Mouse (Mus musculus) left cerebral cortex, postnatal 36 days (tissue): ENCODE measurements around the gene Copg2. TPM values are rescaled to one million over a fixed set of nuclear protein-coding genes. Genes with fewer than 3 reads are reported as not detected.
A peak's percentile ranks its signal among the peaks of the same experiment; 100 is the strongest.

Experiments used
- DNase-seq, 2 experiments: peaks; one replicate each; pipeline ENCODE4 v3.0.0; 2021 to 2022; ENCODE audit warnings: low spot score in 2 of 2, mixed read lengths in 1 of 2
- intact Hi-C: fragments of 180-260 bp; cut with DNase I; formaldehyde crosslinking; loops from one replicate; pipeline ENCODE4 v1.15.1; 2025
- microRNA-seq: library from miRNA; unstranded; fragments of <30 nt; microRNA quantifications from one replicate; pipeline ENCODE4 v1.2.0, GENCODE M21; 2022
- total RNA-seq, 2 experiments: library from RNA; stranded (reverse); gene quantifications; 2 replicates each; pipeline ENCODE4 v1.2.3; 2021

Gene Copg2
- total RNA-seq, 2 experiments from 2014 or later: 68.4 to 77.7 TPM

DNA sequence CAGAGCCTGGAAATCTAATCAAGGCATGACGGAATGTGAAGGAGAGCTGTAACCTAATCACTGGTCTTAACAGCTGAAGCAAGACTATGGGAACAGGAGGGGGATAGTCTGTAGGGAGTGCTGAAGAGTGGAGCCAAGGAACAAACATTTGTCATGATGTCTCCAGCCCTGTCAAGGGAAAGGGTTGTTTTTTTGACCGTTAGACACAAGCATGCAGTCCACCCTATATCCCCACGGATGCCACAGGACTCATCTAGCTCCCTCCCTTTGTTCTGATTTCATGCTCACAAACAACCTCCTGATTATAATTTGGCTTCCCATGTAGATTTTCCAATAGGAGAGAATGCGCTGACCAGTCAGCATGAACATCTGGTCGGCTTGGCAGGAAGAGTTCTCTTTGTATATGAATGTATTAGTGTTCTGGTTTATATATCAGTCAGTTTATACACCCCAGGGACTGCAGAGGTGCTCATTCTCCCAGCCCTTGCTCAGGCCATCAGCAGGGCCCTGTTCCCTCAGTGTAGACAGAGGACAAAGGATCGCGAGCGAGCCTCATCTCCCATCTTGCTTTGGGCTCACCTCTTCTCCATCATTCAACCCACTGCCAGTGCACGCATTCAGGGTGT, 192.5 kb downstream of the Copg2 start:
- intact Hi-C loops: no loop called here
- DNase-seq: no peak

- DNase-seq: no peak
- intact Hi-C loops: no loop called here
These were observed 193.1 kb downstream of the Copg2 start for GRCm38 (mm10) chr6:30703476-30703875.

DNA sequence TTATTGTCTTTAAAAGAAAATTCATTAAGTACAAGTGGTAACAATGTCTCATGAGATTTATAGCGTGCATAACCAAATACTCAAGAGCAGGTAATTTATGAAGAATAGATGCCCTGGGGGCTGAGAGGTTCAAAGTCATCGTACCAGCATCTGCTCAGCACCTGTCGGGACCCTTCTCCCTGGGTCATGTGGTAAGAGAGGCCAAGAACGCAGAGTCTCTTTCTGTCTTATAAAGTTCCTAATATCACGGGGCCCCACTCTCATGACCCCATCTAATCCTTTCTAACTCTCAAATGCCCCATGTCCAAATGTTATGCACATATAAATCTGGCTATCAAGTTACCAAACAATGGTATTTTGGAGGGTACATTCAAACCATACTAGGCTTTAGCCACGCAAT, 193.7 kb downstream of the Copg2 start:
- intact Hi-C loops: no loop called here
- DNase-seq: no peak

GRCm38 (mm10) chr6:30700182-30700581, 196.4 kb downstream of the Copg2 start:
- intact Hi-C loops: no loop called here
- DNase-seq: no peak

DNA sequence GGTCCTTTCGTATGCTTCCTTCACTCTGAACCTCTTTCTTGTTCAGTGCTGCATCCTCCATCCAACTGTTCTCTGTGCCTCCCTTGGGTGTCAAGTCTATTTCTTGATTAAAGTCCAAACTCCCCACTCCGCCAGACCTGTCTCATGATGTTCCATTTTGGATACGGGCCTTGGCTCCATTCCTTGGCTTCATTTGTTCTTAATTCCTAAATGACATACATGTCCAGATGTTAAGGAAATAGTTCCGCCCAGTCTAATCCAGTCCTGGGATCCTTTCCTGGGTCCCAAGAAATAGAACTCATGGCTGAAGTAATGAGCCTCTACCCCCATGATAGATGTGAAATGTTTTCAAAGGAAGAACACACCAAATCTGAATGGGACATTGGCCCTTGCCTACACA, 198.6 kb downstream of the Copg2 start:
- no peak for DNase-seq
- intact Hi-C loops: no loop called here

Small RNA genes within 50 kb of the gene (microRNA-seq; reads per million reads assigned to microRNA genes)
- 3,444 reads per million, percentile 89 among the genes with 10 or more reads in this experiment for gene Mir335

Other genes starting within 250 kb of the Copg2 start
- gene Cep41, start 203.0 kb downstream of the Copg2 start, total RNA-seq: 1 to 10 TPM; 7.1 to 9.0 TPM
- gene Mest, start 173.2 kb downstream of the Copg2 start, total RNA-seq: 100 to 1,000 TPM in 1 of 2 experiments, 10 to 100 TPM in 1; 99.8 to 118 TPM
- under 1 TPM in 1 of 2 experiments, not detected in 1; 0.50 TPM for gene Tsga13, start 18.8 kb upstream of the Copg2 start, total RNA-seq
- under 1 TPM; 0.59 to 0.66 TPM for gene Klf14, start 62.3 kb upstream of the Copg2 start, total RNA-seq